Mouse (Mus musculus): ENCODE results near the gene Trak1.
A peak's percentile ranks its signal among the peaks of the same experiment; 100 is the strongest.
"Not testable (repeated sequence)": the region's sequence is repeated elsewhere in the genome, so short reads cannot be mapped to it uniquely, and the experiment has no call there.

Gene Trak1

GRCm38 (mm10) chr9:121319323-121319966 is 22.1 kb downstream of the Trak1 start:
- DNase-seq (ENCODE audit: low spot score in 2 of 2): no peak

GRCm38 (mm10) chr9:121320433-121320832 is 23.1 kb downstream of the Trak1 start:
- no peak for DNase-seq (ENCODE audit: low spot score in 2 of 2)

- DNase-seq (ENCODE audit: low spot score in 2 of 2): no peak
These were observed 23.8 kb downstream of the Trak1 start for GRCm38 (mm10) chr9:121321118-121321517.

- no peak for DNase-seq (ENCODE audit: low spot score in 2 of 2)
These were observed 24.7 kb downstream of the Trak1 start for GRCm38 (mm10) chr9:121322034-121322433.

GRCm38 (mm10) chr9:121328342-121328741 is 31.0 kb downstream of the Trak1 start:
- DNase-seq (ENCODE audit: low spot score in 2 of 2): not testable (repeated sequence)

- no peak for DNase-seq (ENCODE audit: low spot score in 2 of 2)
These were observed 31.9 kb downstream of the Trak1 start for GRCm38 (mm10) chr9:121329181-121329580.

- DNase-seq (ENCODE audit: low spot score in 2 of 2): no peak
These were observed 32.8 kb downstream of the Trak1 start for GRCm38 (mm10) chr9:121330065-121330464.

- DNase-seq (ENCODE audit: low spot score in 2 of 2): no peak
These were observed 34.1 kb downstream of the Trak1 start for GRCm38 (mm10) chr9:121331438-121331837.

GRCm38 (mm10) chr9:121331878-121332630 is 34.8 kb downstream of the Trak1 start:
- DNase-seq (ENCODE audit: low spot score in 2 of 2): peak in 1 of 2 experiments; percentile 49

- DNase-seq (ENCODE audit: low spot score in 2 of 2): no peak
These were observed 36.3 kb downstream of the Trak1 start for GRCm38 (mm10) chr9:121333559-121333958.

GRCm38 (mm10) chr9:121334311-121334851 is 37.1 kb downstream of the Trak1 start:
- DNase-seq (ENCODE audit: low spot score in 2 of 2): no peak

GRCm38 (mm10) chr9:121335568-121335967 is 38.3 kb downstream of the Trak1 start:
- DNase-seq (ENCODE audit: low spot score in 2 of 2): no peak

GRCm38 (mm10) chr9:121336324-121336946 is 39.1 kb downstream of the Trak1 start:
- no peak for DNase-seq (ENCODE audit: low spot score in 2 of 2)

GRCm38 (mm10) chr9:121337216-121337937 is 40.1 kb downstream of the Trak1 start:
- no peak for DNase-seq (ENCODE audit: low spot score in 2 of 2)

GRCm38 (mm10) chr9:121337938-121338289 is 40.6 kb downstream of the Trak1 start:
- DNase-seq (ENCODE audit: low spot score in 2 of 2): no peak

GRCm38 (mm10) chr9:121341832-121342231 is 44.5 kb downstream of the Trak1 start:
- no peak for DNase-seq (ENCODE audit: low spot score in 2 of 2)

GRCm38 (mm10) chr9:121342510-121343110 is 45.3 kb downstream of the Trak1 start:
- no peak for DNase-seq (ENCODE audit: low spot score in 2 of 2)

GRCm38 (mm10) chr9:121343122-121343876 is 46.0 kb downstream of the Trak1 start:
- DNase-seq (ENCODE audit: low spot score in 2 of 2): no peak

GRCm38 (mm10) chr9:121344344-121344743 is 47.0 kb downstream of the Trak1 start:
- DNase-seq (ENCODE audit: low spot score in 2 of 2): no peak

GRCm38 (mm10) chr9:121345427-121346130 is 48.3 kb downstream of the Trak1 start:
- DNase-seq (ENCODE audit: low spot score in 2 of 2): no peak
